Mouse (Mus musculus) embryonic fibroblast, embryonic 13.5 days (primary cell): ENCODE measurements at regions not wholly inside any gene's neighbourhood (a gene's known extent, or its start where the extent isn't known, plus 50 kb on each side); places are given as distances from the start of the nearest gene placed in this dataset.

ENCODE experiments used
- CTCF ChIP-seq: IDR thresholded peaks from 2 replicates; pipeline ENCODE4 v1.5.1; 2011; ENCODE audit warnings: mild to moderate bottlenecking, control low read depth, low read length, moderate library complexity, borderline replicate concordance; ENCODE audit not compliant: insufficient read depth
- POLR2A ChIP-seq: IDR thresholded peaks from 2 replicates; pipeline ENCODE4 v1.6.1; 2011; ENCODE audit warnings: low read depth, mild to moderate bottlenecking, control low read depth, low read length, moderate library complexity

DNA sequence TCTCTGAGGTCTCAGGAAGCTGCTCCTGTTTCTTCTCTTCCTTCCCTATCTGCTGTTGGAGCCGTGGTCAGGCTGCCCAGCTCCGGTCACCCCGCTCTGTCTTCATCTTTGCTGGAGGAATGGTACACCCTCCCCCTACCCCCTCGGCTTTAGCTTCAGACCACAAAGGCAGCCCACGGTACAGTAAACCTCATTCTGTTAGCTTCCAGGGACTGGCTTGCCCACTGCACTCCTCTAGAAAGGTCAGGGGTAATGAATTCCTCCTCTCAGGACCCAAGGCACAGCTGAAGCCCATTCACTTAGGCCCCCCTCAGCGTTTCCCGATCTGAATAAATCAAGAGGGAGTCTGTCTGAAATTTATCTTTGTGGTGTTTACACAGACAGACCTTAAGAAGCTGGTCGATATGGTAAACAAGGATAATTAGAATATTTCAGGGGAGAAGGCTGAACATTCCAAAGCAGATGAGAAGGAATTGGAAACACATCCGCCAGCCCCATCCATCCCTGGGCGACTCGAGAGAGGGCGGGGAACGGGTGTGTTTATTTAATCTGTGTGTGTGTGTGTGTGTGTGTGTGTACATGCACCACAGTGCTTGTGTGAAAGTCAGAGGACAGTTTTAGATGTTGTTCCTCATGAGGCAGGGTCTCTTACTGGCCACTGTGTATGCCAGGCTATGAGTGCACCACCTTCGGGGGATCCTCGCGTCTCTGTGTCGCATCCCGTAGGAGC, 53.0 kb upstream of the Gli2 start:
- TF ChIP-seq POLR2A (no peak), CTCF (no peak)
